Mouse (Mus musculus): ENCODE results near the gene Fanci. TPM values are rescaled to one million over a fixed set of nuclear protein-coding genes. Genes with fewer than 3 reads are reported as not detected.

The Fanci gene
- polyA plus RNA-seq, 1 experiment from 2014 or later: 14.5 TPM

GRCm38 (mm10) chr7:79419950-79420349, 28.2 kb downstream of the Fanci start:
- Histone ChIP-seq H3K9me3 (no peaks in the 10 kb centered on the region), H3K4me3 (no peak overlapping the region), H3K9ac (no peak overlapping the region), H3K4me1 (no peaks in the 10 kb centered on the region), H3K4me2 (no peak overlapping the region), H3K27ac (no peak overlapping the region), H3K36me3 (0 out of 2 replicates have a peak, but pooled peaks cover 2% of the 10 kb centered on the region), H3K27me3 (no peaks in the 10 kb centered on the region)
- 86% methylated on average over 7 of the region's 7 CpGs for WGBS
- ATAC-seq (ENCODE audit: borderline replicate concordance, extremely low read depth, low FRiP score, low TSS enrichment): no peak

GRCm38 (mm10) chr7:79422876-79423275, 31.1 kb downstream of the Fanci start:
- H3K27ac ChIP-seq: no peak overlapping the region
- H3K27me3 ChIP-seq: no peaks in the 10 kb centered on the region
- no peak overlapping the region for H3K4me2 ChIP-seq
- H3K4me1 ChIP-seq: no peaks in the 10 kb centered on the region
- no peaks in the 10 kb centered on the region for H3K9me3 ChIP-seq
- no peak for ATAC-seq (ENCODE audit: borderline replicate concordance, extremely low read depth, low FRiP score, low TSS enrichment)
- H3K9ac ChIP-seq: no peak overlapping the region
- H3K4me3 ChIP-seq: no peak overlapping the region
- 89% methylated on average over 10 of the region's 10 CpGs for WGBS
- 0 out of 2 replicates have a peak, but pooled peaks cover 3% of the 10 kb centered on the region for H3K36me3 ChIP-seq

DNA sequence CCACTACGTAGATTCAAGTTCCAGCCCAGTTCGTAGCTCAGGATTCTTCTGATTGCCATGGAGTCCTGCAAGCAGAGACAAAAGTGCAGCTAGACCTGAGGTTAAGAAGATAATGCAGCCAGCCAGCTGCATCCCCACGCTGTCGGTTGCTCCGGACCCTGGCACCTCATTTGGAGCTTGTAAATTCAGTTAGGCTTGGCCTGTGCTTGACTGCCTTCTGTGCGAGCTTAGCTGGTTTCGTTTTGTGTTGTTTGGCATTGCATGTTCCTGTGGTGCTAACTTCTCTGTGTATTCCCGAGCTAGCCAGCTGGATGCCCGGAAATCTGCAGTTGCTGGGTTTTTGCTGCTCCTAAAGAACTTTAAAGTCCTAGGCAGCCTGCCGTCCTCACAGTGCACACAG, 34.1 kb downstream of the Fanci start:
- Histone ChIP-seq H3K27me3 (no peaks in the 10 kb centered on the region), H3K36me3 (0 out of 2 replicates have a peak, but pooled peaks cover 3% of the 10 kb centered on the region), H3K4me2 (no peak overlapping the region), H3K4me3 (no peak overlapping the region), H3K9ac (no peak overlapping the region), H3K9me3 (no peaks in the 10 kb centered on the region), H3K27ac (no peak overlapping the region), H3K4me1 (no peaks in the 10 kb centered on the region)
- ATAC-seq (ENCODE audit: borderline replicate concordance, extremely low read depth, low FRiP score, low TSS enrichment): no peak
- WGBS: 72% methylated on average over 10 of the region's 10 CpGs

- Histone ChIP-seq H3K27ac (no peak overlapping the region), H3K9ac (no peak overlapping the region), H3K9me3 (no peaks in the 10 kb centered on the region), H3K4me1 (no peaks in the 10 kb centered on the region), H3K27me3 (no peaks in the 10 kb centered on the region), H3K4me3 (no peak overlapping the region), H3K4me2 (no peak overlapping the region), H3K36me3 (0 out of 2 replicates have a peak, but pooled peaks cover 3% of the 10 kb centered on the region)
- ATAC-seq (ENCODE audit: borderline replicate concordance, extremely low read depth, low FRiP score, low TSS enrichment): no peak
- 61% methylated on average over 5 of the region's 5 CpGs for whole genome bisulfite sequencing
These were observed 36.5 kb downstream of the Fanci start for GRCm38 (mm10) chr7:79428243-79428642.

GRCm38 (mm10) chr7:79440035-79440434, 48.3 kb downstream of the Fanci start:
- Histone ChIP-seq H3K27ac (no peak overlapping the region), H3K4me1 (no peaks in the 10 kb centered on the region), H3K27me3 (no peaks in the 10 kb centered on the region), H3K9me3 (no peaks in the 10 kb centered on the region), H3K4me2 (no peak overlapping the region), H3K36me3 (peaks cover 36% of the 10 kb centered on the region), H3K9ac (no peak overlapping the region), H3K4me3 (no peak overlapping the region)
- no peak; the same call in 1 of the 2 replicates for ATAC-seq (ENCODE audit: borderline replicate concordance, extremely low read depth, low FRiP score, low TSS enrichment)
- WGBS: 87% methylated on average over 2 of the region's 2 CpGs

GRCm38 (mm10) chr7:79447048-79447447, 55.3 kb downstream of the Fanci start:
- ATAC-seq (ENCODE audit: borderline replicate concordance, extremely low read depth, low FRiP score, low TSS enrichment): no peak
- no peak overlapping the region for H3K4me3 ChIP-seq
- H3K4me1 ChIP-seq: no peaks in the 10 kb centered on the region
- no peaks in the 10 kb centered on the region for H3K27me3 ChIP-seq
- H3K9me3 ChIP-seq: no peaks in the 10 kb centered on the region
- H3K27ac ChIP-seq: no peak overlapping the region
- H3K4me2 ChIP-seq: no peak overlapping the region
- no peak overlapping the region for H3K9ac ChIP-seq
- 91% methylated on average over 2 of the region's 2 CpGs for WGBS
- peaks cover 73% of the 10 kb centered on the region for H3K36me3 ChIP-seq

GRCm38 (mm10) chr7:79447486-79447885, 55.8 kb downstream of the Fanci start:
- peaks cover 77% of the 10 kb centered on the region for H3K36me3 ChIP-seq

GRCm38 (mm10) chr7:79461721-79462120, 70.0 kb downstream of the Fanci start:
- no peak overlapping the region for H3K27ac ChIP-seq
- no peaks in the 10 kb centered on the region for H3K27me3 ChIP-seq
- ATAC-seq (ENCODE audit: borderline replicate concordance, extremely low read depth, low FRiP score, low TSS enrichment): no peak
- H3K4me2 ChIP-seq: no peak overlapping the region
- no peaks in the 10 kb centered on the region for H3K9me3 ChIP-seq
- no peak overlapping the region for H3K9ac ChIP-seq
- peaks cover 63% of the 10 kb centered on the region for H3K36me3 ChIP-seq
- 90% methylated on average over 10 of the region's 10 CpGs for WGBS
- peaks cover 23% of the 10 kb centered on the region for H3K4me1 ChIP-seq
- H3K4me3 ChIP-seq: no peak overlapping the region

More at GRCm38 (mm10) chr7:79447486-79447885, 55.8 kb downstream of the Fanci start:
- Histone ChIP-seq H3K27ac (no peak overlapping the region), H3K4me3 (no peak overlapping the region), H3K4me1 (no peaks in the 10 kb centered on the region), H3K9ac (no peak overlapping the region), H3K9me3 (no peaks in the 10 kb centered on the region), H3K4me2 (no peak overlapping the region), H3K27me3 (no peaks in the 10 kb centered on the region)
- ATAC-seq (ENCODE audit: borderline replicate concordance, extremely low read depth, low FRiP score, low TSS enrichment): no peak
- 94% methylated on average over 3 of the region's 3 CpGs for WGBS

DNA sequence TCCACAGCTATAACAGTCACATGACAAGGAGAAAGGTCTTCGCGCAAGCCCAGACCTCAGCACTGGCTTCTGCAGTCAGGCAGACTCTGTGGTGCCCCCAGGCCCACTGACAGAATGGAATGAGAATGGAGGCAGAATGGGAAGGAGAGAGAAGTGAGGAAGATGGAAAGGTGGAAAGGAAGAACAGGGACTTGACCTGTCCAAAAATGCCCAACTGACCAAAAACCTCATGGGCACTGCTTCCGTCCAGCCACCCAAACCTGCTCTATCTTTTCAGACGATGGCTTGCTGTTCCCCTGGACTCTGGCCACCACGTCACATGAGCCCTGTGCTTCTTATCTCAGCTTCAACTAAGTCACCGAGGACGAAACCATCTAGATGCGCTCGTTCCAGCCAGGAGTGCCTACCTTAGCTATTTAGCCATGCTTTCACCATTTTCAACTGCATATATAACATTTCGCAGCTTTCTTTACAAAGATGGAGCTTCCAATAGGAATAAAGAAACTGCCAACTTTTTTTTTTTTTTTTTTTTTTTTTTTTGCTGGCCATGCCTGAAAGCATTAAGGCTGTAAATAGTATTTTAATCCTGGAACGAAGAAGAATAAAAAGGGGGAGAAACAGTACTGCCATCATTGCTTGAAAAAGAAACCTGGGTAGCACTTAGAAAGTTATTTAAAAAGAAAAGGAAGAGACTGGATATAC, 71.8 kb downstream of the Fanci start:
- 77% methylated on average over 11 of the region's 11 CpGs for WGBS
- Histone ChIP-seq H3K36me3 (peaks cover 45% of the 10 kb centered on the region), H3K4me1 (peaks cover 34% of the 10 kb centered on the region), H3K27me3 (peaks cover 4% of the 10 kb centered on the region; the same call in 1 of the 2 replicates), H3K9ac (no peak overlapping the region), H3K9me3 (no peaks in the 10 kb centered on the region), H3K27ac (no peak overlapping the region), H3K4me2 (peak overlapping the region; percentile 93; the same call in 1 of the 2 replicates), H3K4me3 (no peak overlapping the region)
- no peak for ATAC-seq (ENCODE audit: borderline replicate concordance, extremely low read depth, low FRiP score, low TSS enrichment)

DNA sequence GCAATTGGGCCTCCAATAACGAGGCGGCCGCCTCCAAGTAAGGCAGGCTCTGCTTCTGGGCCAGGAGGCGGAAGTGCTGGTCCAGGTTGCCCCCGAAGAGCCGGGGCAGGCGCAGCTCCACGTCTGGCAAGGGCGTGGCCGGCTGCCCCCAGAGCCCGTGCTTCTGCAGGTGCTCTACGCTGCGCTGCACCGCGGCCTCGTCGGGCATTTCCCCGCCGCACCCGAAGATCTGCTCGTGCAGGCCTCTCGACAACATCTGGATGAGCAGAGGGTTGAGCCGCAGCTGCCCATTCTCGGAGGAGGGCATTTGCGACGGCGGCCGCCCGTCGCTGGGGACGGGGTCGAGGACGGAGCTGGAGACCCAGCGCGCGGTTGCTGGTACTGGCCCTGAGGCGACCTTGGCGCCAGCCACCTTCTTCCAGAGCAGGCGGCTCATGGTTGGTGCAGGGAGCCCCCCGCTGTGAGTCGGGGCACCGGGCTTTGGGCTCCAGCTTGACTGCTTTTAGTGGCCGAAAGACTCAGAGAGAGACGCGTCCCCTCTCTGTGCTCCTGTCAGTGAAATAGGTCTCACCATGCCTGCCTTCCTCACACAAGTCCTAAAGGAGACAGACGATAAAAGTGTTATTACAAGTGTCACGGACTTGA, 73.2 kb downstream of the Fanci start:
- Histone ChIP-seq H3K36me3 (peaks cover 32% of the 10 kb centered on the region), H3K4me3 (peak overlapping the region; percentile 73), H3K9me3 (no peaks in the 10 kb centered on the region), H3K27ac (no peak overlapping the region), H3K4me2 (peak overlapping the region; percentile 93), H3K4me1 (peaks cover 34% of the 10 kb centered on the region), H3K9ac (peak overlapping the region; percentile 78), H3K27me3 (peaks cover 4% of the 10 kb centered on the region; the same call in 1 of the 2 replicates)
- WGBS: 6% methylated on average over 47 of the region's 47 CpGs
- ATAC-seq (ENCODE audit: borderline replicate concordance, extremely low read depth, low FRiP score, low TSS enrichment): no peak

- H3K4me3 ChIP-seq: peak overlapping the region; percentile 73
- peaks cover 34% of the 10 kb centered on the region for H3K4me1 ChIP-seq
- peak overlapping the region; percentile 93 for H3K4me2 ChIP-seq
- H3K9ac ChIP-seq: peak overlapping the region; percentile 78
- peak; percentile 35 for ATAC-seq (ENCODE audit: borderline replicate concordance, extremely low read depth, low FRiP score, low TSS enrichment)
- peaks cover 4% of the 10 kb centered on the region; the same call in 1 of the 2 replicates for H3K27me3 ChIP-seq
- no peaks in the 10 kb centered on the region for H3K9me3 ChIP-seq
- peaks cover 25% of the 10 kb centered on the region for H3K36me3 ChIP-seq
- WGBS: under 1% methylated on average over 47 of the region's 47 CpGs
- H3K27ac ChIP-seq: peak overlapping the region; percentile 92
These were observed 73.8 kb downstream of the Fanci start for GRCm38 (mm10) chr7:79465461-79466044.
